Mouse (Mus musculus): ENCODE results near the gene Ccdc124.
A peak's percentile ranks its signal among the peaks of the same experiment; 100 is the strongest.

- peak; percentile 67 for TF ChIP-seq CTCF (IDR thresholded peaks at IDR 0.05; ENCODE audit: control insufficient read depth, insufficient read depth, insufficient read length)
- TF ChIP-seq MYOG (IDR thresholded peaks at IDR 0.05; ENCODE audit: control insufficient read depth, extremely low read depth, insufficient read length): no peak
- no peak for TF ChIP-seq MYOD1 (IDR thresholded peaks at IDR 0.05; ENCODE audit: control insufficient read depth, insufficient read length, low read depth)
- TF ChIP-seq USF1 (IDR thresholded peaks at IDR 0.05; ENCODE audit: low read depth): no peak
- no peak for TF ChIP-seq MAX (IDR thresholded peaks at IDR 0.05)
- TF ChIP-seq CEBPB (IDR thresholded peaks at IDR 0.05; ENCODE audit: low read depth): no peak
These were observed 32.3 kb downstream of the Ccdc124 start for GRCm38 (mm10) chr8:70841147-70842072.
